Mouse (Mus musculus) layer of hippocampus, adult 18-20 months (tissue): Measurements from ENCODE around the gene Ablim1. TPM values are rescaled to one million over a fixed set of nuclear protein-coding genes. Genes with fewer than 3 reads are reported as not detected.
"Not testable (repeated sequence)": the region's sequence is repeated elsewhere in the genome, so short reads cannot be mapped to it uniquely, and the experiment has no call there.

ENCODE experiments used
- DNase-seq, 2 experiments: peaks; one replicate each; pipeline ENCODE4 v3.0.0; 2022; ENCODE audit warnings: low spot score in 2 of 2
- total RNA-seq, 2 experiments: library from RNA; stranded (reverse); gene quantifications; 2 replicates each; pipeline ENCODE4 v1.2.3; 2021

Gene Ablim1
- total RNA-seq, 2 experiments from 2014 or later: 73.4 to 75.7 TPM

GRCm38 (mm10) chr19:57161010-57161660 lies 153.6 kb downstream of the Ablim1 start:
- DNase-seq: peak; percentile 39 to 76

- DNase-seq: no peak
These were observed 156.9 kb downstream of the Ablim1 start for GRCm38 (mm10) chr19:57157731-57158343.

GRCm38 (mm10) chr19:57155121-57155884 lies 159.4 kb downstream of the Ablim1 start:
- DNase-seq: peak; percentile 46 to 56

GRCm38 (mm10) chr19:57152357-57152756 lies 162.4 kb downstream of the Ablim1 start:
- peak in 1 of 2 experiments; percentile 72 for DNase-seq

DNA sequence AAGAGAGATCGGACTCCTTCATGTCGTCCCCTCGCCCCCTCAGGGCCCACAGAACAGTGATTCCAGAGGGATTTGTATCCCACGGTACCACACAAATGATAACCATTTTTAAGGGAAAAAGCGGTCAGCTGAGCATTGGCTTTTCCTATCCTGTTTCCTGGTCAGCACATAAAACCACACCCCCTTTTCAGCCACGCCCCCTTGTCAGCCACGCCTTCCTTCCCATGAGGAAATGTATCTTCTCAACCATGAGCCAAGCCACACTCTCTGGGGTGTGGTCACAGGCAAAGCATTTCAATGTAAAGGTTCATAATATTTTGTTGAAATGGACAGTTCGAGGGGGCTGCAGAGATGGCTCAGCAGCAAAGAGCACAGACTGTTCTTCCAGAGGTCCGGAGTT lies 163.2 kb downstream of the Ablim1 start:
- no peak for DNase-seq

- peak in 1 of 2 experiments; percentile 65 for DNase-seq
These were observed 164.4 kb downstream of the Ablim1 start for GRCm38 (mm10) chr19:57150275-57150674.

- DNase-seq: no peak
These were observed 167.0 kb downstream of the Ablim1 start for GRCm38 (mm10) chr19:57147746-57148145.

- no peak for DNase-seq
These were observed 167.8 kb downstream of the Ablim1 start for GRCm38 (mm10) chr19:57146936-57147335.

- no peak for DNase-seq
These were observed 171.1 kb downstream of the Ablim1 start for GRCm38 (mm10) chr19:57143646-57144045.

DNA sequence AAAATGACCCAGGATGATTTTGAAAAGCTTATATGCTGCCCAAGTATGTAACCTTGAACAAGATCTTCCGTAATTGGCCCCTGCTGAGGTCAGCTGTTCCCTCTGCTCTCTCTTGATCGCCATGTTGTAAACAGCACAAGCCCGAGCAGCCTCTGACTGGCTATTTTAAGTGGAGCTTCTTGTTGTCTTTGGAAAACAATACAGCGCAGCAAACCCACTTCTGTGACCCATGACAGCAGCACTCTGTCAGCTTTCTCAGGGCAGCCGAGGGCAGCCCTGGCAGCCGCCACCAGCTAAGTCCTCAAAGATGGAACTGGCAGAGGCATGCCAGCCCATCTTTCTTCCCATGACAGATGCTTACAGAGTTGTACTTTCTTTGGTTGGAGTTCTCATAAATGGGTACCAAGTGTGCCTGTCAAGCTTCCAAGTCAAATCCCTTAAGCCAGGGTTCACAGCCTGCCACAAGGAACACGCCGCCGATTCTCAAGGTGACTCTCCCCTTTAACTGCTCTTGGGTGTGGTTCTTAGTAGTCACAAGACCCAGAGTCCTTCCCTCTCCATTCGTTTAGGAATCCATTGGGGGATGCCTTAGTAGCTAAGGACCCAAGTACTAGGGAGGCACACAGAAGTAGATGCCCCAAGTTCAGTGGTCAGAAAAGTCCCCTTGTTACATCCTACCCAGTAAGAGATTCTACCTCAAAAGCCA lies 172.8 kb downstream of the Ablim1 start:
- no peak for DNase-seq

- DNase-seq: no peak
These were observed 173.8 kb downstream of the Ablim1 start for GRCm38 (mm10) chr19:57140874-57141273.

DNA sequence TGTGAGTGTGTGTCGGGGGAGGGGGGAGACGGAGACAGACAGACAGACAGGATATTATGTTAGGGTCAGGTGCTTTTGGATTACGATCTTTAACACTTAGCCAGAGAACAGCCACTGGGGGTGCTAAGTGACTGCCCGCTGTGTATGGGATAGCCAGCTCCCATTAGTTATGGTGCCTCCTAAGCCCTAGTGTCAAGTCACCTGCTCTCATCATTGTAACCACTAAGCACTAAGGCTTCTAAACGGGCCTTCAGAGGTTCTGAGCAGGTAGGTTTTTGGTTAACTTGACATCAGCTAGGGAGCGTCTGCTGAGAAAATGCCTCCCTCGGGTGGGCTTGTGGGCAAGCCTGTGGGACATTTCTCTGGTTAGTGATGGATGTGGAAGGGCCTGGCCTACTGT lies 174.6 kb downstream of the Ablim1 start:
- no peak for DNase-seq

DNA sequence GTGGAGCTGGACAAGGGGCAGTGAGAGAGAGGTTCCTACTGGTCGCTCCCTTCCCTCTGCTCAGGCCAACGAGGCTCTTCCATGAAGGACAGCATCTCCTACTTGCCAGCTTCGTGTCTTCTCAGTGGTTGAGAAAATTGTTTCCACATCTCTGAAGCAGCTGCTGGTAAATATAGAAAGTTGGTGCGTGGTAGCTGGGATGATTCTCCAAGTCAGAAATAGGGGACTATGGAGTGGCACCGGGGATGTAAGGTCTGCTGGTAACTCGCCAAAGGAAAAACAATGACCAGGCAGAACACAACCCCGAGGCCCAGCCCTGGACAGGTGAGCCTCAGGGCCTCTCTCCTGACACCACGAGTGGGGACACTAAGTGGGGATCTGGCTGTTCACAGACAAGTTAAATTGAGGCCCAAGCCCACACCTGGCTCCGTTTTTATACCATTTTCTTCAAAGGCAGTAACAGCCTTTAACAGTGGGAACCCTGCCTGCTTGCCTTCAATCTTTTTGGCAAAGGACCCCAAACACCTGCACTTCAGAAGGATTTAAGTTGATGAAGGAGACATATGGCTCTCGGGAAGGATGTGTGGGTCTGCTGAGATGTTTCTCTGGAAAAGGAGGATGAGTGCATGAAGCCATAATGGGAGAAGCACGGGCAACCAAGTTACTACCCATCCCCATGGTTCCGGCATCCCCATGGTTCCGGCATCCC lies 175.7 kb downstream of the Ablim1 start:
- DNase-seq: no peak

DNA sequence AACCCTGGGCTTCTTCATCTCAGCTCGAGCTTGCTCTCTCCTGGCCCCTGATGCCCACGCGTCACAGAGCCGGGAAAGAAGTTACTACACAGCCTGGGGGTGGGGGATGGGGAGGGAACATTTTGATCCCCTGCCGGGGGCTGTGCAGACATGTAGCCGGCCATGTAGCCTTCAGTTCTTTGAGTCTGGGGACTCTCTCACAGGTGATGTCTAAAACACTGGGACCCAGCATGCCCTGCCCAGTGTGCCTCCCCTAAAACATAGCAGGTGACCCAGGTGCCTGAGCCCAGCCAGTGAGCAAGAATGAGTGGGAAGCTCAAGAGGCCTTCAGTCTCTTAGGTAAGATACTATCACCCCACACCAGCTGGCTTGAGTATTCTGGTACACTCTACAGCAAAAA lies 176.2 kb downstream of the Ablim1 start:
- DNase-seq: no peak

DNA sequence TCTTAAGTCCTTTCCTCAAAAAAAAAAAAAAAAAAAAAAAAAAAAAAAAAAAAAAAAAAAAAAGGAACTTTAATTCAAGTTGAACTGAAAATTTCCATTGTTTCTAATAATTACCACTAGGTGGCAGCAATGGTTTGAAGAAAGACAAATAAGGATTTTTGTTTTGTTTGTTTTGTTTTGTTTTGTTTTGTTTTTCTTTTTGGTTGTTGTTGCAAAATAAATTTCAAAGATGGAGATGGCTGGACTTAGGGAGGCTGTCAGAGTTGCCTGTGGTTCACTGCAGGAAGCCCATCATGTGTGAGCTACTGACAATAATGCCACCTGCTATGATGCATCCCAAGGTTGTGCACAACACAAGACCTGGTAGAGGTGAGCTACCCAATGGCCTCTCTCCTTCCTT lies 176.7 kb downstream of the Ablim1 start:
- no peak for DNase-seq

- DNase-seq: peak in 1 of 2 experiments; percentile 64
These were observed 178.5 kb downstream of the Ablim1 start for GRCm38 (mm10) chr19:57136228-57136627.

DNA sequence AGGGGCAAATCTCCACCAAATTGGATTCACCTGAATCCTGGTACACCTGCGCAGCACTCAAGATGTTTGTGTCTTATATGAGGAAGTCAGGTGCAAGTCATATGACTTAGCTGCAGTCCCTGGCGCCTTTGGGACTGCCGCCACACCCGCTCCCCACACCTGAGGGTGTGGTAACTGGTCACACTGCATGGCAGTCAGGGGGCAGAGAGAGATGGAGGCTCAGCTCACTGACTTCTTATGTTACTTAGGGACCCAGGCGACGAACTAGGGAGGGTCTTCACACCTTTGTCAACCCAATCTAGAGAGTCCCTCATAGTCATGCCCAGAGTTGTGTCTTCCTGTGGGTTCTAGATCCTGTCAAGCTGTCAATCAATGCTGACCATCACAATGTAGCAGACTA lies 179.1 kb downstream of the Ablim1 start:
- DNase-seq: not testable (repeated sequence)

DNA sequence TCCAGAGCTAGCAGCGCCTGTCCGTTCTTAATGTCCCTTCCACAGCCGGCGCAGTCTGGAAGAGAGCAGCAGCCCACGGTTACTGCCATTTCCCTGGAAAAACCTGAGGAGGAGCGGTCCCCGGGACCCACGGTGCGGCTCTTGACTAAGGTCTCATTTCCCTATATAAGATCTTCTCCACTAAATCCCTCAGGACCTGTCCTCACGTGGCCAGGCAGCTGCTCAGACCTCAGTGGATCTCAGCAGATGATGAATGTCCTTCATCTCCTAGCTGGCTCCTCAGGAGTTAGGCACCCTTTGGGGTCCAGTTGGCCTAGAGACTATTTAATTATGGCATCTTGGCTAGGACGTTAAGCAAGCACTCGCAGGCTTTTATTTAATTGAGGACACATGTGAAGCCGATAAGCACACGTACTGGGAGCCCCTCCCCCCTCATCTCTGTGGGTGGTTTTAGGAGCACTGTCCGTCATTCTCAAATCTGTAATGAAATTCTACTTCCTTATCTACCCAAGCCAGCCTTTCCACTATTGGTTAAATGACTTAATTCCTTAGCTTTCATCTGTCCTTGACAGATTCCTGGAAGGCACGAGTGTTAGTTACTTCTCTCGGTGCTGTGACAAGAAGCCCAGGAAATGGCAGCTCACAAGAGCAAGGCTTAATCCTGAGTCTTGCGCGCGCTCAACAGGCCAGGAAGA lies 179.9 kb downstream of the Ablim1 start:
- no peak for DNase-seq

DNA sequence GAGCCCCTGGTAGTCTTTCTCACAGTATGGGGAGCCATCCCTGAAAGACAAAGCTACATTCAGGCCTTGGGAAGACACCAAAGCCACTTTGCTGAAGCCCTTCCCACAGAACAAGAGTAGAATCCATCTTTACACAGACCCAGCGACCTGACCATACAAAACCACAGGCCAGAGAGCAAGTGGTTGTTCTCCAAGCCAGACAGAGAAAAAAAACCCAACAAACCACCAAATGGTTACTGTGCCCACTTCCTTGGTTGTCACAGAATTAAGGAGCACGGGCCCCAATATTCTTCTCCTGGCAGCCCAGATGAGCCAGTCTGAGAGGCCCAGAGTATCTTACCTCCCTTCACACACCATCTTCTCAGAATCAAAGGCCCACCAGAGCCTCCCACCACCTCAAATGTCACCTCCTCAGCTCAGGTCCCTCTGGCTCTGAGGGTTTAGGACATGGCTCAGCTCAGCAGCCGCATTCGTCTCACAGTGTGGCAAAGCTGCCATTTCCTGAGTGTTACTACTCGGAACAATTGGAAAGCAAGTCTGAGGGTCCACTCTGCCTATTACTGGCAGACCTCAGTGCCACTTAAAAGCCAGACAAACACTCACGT lies 181.7 kb downstream of the Ablim1 start:
- DNase-seq: no peak

DNA sequence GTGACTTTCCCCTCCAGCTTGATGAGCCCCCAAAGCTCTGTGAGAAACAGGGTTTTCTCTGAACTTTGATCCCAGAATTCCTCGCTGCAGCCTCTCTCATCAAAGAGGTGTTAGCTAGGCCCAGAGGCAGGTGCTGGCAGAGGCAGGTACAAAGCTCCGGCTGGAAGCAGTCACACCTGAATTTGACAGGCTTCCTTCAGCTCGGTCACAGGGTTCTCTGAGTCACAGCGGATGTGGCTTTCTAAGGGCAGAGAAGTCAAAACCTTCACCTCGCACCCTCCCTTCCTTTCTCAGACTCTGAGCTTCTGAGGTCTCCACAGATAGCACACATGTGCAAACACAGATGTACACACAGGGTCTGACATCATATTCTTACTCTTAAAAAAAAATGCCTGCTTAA lies 182.4 kb downstream of the Ablim1 start:
- no peak for DNase-seq
